Mouse (Mus musculus) ES-Bruce4 (cell line): ENCODE results near the gene Atl3. TPM values are rescaled to one million over a fixed set of nuclear protein-coding genes. Genes with fewer than 3 reads are reported as not detected.
A peak's percentile ranks its signal among the peaks of the same experiment; 100 is the strongest.

Source experiments
- H3K27ac ChIP-seq: 2 replicates; pipeline ENCODE4 v1.5.1; 2012; ENCODE audit warnings: low read length, inconsistent platforms; ENCODE audit not compliant: insufficient read depth
- H3K27me3 ChIP-seq: 2 replicates; pipeline ENCODE4 v1.6.1; 2012; ENCODE audit warnings: mild to moderate bottlenecking, low read length, inconsistent platforms; ENCODE audit not compliant: control insufficient read depth, poor library complexity, insufficient read depth, severe bottlenecking
- H3K36me3 ChIP-seq: 2 replicates; pipeline ENCODE4 v1.6.1; 2012; ENCODE audit warnings: inconsistent platforms, mild to moderate bottlenecking, low read length, moderate library complexity; ENCODE audit not compliant: control insufficient read depth, poor library complexity, insufficient read depth, severe bottlenecking
- H3K4me1 ChIP-seq: one replicate; pipeline ENCODE4 v1.8.1; 2011; ENCODE audit warnings: low read length; ENCODE audit not compliant: control insufficient read depth, insufficient read depth
- H3K4me3 ChIP-seq: 2 replicates; pipeline ENCODE4 v1.5.1; 2011; ENCODE audit warnings: low read depth, mild to moderate bottlenecking, low read length
- H3K9ac ChIP-seq: 2 replicates; pipeline ENCODE4 v1.6.1; 2012; ENCODE audit warnings: low read depth, mild to moderate bottlenecking, inconsistent platforms; ENCODE audit not compliant: poor library complexity, severe bottlenecking
- H3K9me3 ChIP-seq: replicated peaks from 2 replicates; pipeline ENCODE4 v1.6.1; 2012; ENCODE audit warnings: mild to moderate bottlenecking, low read length, inconsistent platforms; ENCODE audit not compliant: control insufficient read depth, poor library complexity, insufficient read depth, severe bottlenecking
- CTCF ChIP-seq: IDR thresholded peaks from one replicate; pipeline ENCODE4 v1.8.1; 2011; ENCODE audit warnings: low read depth, low read length
- EP300 ChIP-seq: IDR thresholded peaks from 2 replicates; pipeline ENCODE4 v1.6.1; 2011; ENCODE audit warnings: low read depth, low read length; ENCODE audit not compliant: insufficient read depth
- POLR2A ChIP-seq: IDR thresholded peaks from one replicate; pipeline ENCODE4 v1.8.1; 2011; ENCODE audit warnings: low read length; ENCODE audit not compliant: insufficient read depth
- polyA plus RNA-seq: library from polyadenylated mRNA; stranded (reverse); fragments of >200 nt; gene quantifications from 2 replicates; pipeline ENCODE4 v1.2.4, GENCODE M21; 2011; ENCODE audit warnings: low read depth; ENCODE audit not compliant: missing spikeins, insufficient read depth, insufficient read length

Gene Atl3
- polyA plus RNA-seq: 51.3 and 53.5 TPM in 2 replicates

- peak within 1 kb of the TSS; percentile 75 for H3K4me3 ChIP-seq
- no peaks in the 10 kb centered on the region for H3K9me3 ChIP-seq
- no peak for TF ChIP-seq POLR2A
- TF ChIP-seq CTCF: no peak
- TF ChIP-seq EP300: no peak
- peak within 1 kb of the TSS; percentile 92 for H3K27ac ChIP-seq
- H3K9ac ChIP-seq: peak within 1 kb of the TSS; percentile 88
- no peaks in the 10 kb centered on the region for H3K4me1 ChIP-seq
- no peaks in the 10 kb centered on the region for H3K27me3 ChIP-seq
- H3K36me3 ChIP-seq: no peaks in the 10 kb centered on the region
Measured at GRCm38 (mm10) chr19:7493352-7494186, at the start of gene Atl3. Gene Atl3, plus strand, starts transcription at chr19:7494040.

- H3K9ac ChIP-seq: no peak overlapping the region
- no peaks in the 10 kb centered on the region for H3K27me3 ChIP-seq
- H3K36me3 ChIP-seq: no peaks in the 10 kb centered on the region
- no peak overlapping the region for H3K4me3 ChIP-seq
- H3K4me1 ChIP-seq: no peaks in the 10 kb centered on the region
- TF ChIP-seq EP300 (no peak), CTCF (no peak), POLR2A (no peak)
- H3K9me3 ChIP-seq: no peaks in the 10 kb centered on the region
- no peak overlapping the region for H3K27ac ChIP-seq
Measured at GRCm38 (mm10) chr19:7445105-7445504, 48.7 kb upstream of the Atl3 start.

GRCm38 (mm10) chr19:7445596-7445995 is 48.2 kb upstream of the Atl3 start:
- TF ChIP-seq EP300 (no peak), CTCF (no peak), POLR2A (no peak)
- no peaks in the 10 kb centered on the region for H3K36me3 ChIP-seq
- H3K27ac ChIP-seq: no peak overlapping the region

GRCm38 (mm10) chr19:7456803-7457202 is 37.0 kb upstream of the Atl3 start:
- no peak for TF ChIP-seq CTCF
- TF ChIP-seq POLR2A: no peak
- no peak for TF ChIP-seq EP300
- peaks cover 5% of the 10 kb centered on the region for H3K36me3 ChIP-seq
- no peaks in the 10 kb centered on the region for H3K4me1 ChIP-seq
- H3K27ac ChIP-seq: no peak overlapping the region
- no peak overlapping the region for H3K4me3 ChIP-seq
- no peaks in the 10 kb centered on the region for H3K27me3 ChIP-seq
- H3K9ac ChIP-seq: no peak overlapping the region
- no peaks in the 10 kb centered on the region for H3K9me3 ChIP-seq

More at GRCm38 (mm10) chr19:7445596-7445995, 48.2 kb upstream of the Atl3 start:
- no peaks in the 10 kb centered on the region for H3K27me3 ChIP-seq
- H3K9ac ChIP-seq: no peak overlapping the region
- no peaks in the 10 kb centered on the region for H3K9me3 ChIP-seq
- no peaks in the 10 kb centered on the region for H3K4me1 ChIP-seq
- no peak overlapping the region for H3K4me3 ChIP-seq

- TF ChIP-seq CTCF: no peak
- TF ChIP-seq POLR2A: no peak
- no peak for TF ChIP-seq EP300
- no peaks in the 10 kb centered on the region for H3K4me1 ChIP-seq
- H3K27ac ChIP-seq: no peak overlapping the region
- peaks cover 5% of the 10 kb centered on the region for H3K36me3 ChIP-seq
- no peak overlapping the region for H3K4me3 ChIP-seq
- no peak overlapping the region for H3K9ac ChIP-seq
- no peaks in the 10 kb centered on the region for H3K9me3 ChIP-seq
- no peaks in the 10 kb centered on the region for H3K27me3 ChIP-seq
Measured at GRCm38 (mm10) chr19:7458901-7459300, 34.9 kb upstream of the Atl3 start.

GRCm38 (mm10) chr19:7459370-7459769 is 34.5 kb upstream of the Atl3 start:
- Histone ChIP-seq H3K4me1 (no peaks in the 10 kb centered on the region), H3K27me3 (no peaks in the 10 kb centered on the region), H3K4me3 (no peak overlapping the region), H3K9ac (no peak overlapping the region), H3K9me3 (no peaks in the 10 kb centered on the region), H3K27ac (no peak overlapping the region), H3K36me3 (peaks cover 5% of the 10 kb centered on the region)
- no peak for TF ChIP-seq POLR2A
- no peak for TF ChIP-seq CTCF
- TF ChIP-seq EP300: no peak
